Mouse (Mus musculus) adrenal gland, adult 18-20 months (tissue): Measurements from ENCODE around the gene Uba2. TPM values are rescaled to one million over a fixed set of nuclear protein-coding genes. Genes with fewer than 3 reads are reported as not detected.
"Not testable (repeated sequence)": the region's sequence is repeated elsewhere in the genome, so short reads cannot be mapped to it uniquely, and the experiment has no call there.

Experiments
- DNase-seq, 2 experiments: peaks; one replicate each; pipeline ENCODE4 v3.0.0; 2021 to 2022; ENCODE audit warnings: low spot score in 2 of 2
- long read RNA-seq, 2 experiments: library from polyadenylated mRNA; stranded (forward); transcript quantifications; one replicate each; pipeline ENCODE4 v2.0.0; 2021
- total RNA-seq, 2 experiments: library from RNA; stranded (reverse); gene quantifications; 1 replicate in 1 of 2; 2 replicates in 1 of 2; pipeline ENCODE4 v1.2.3; 2021

The Uba2 gene
- 10 to 100 TPM; 58.7 to 62.7 TPM for total RNA-seq
- long read RNA-seq, experiment 1, transcript Uba2-201 (17 exons, 2,579 nt): major isoform, 53 of 59 reads
- long read RNA-seq, experiment 1, partial matches to known transcripts: 1 of 59 reads
- long read RNA-seq, experiment 1, other reads (novel, unspliced or antisense): 5 of 59 reads
- long read RNA-seq, experiment 2, transcript Uba2-201 (17 exons, 2,579 nt): major isoform, 169 of 194 reads
- long read RNA-seq, experiment 2, partial matches to known transcripts: 8 of 194 reads
- long read RNA-seq, experiment 2, other reads (novel, unspliced or antisense): 16 of 194 reads

GRCm38 (mm10) chr7:34169454-34169853 is at the start of gene Uba2:
Gene Uba2 (minus strand): TSS chr7:34169599.
- DNase-seq: no peak

DNA sequence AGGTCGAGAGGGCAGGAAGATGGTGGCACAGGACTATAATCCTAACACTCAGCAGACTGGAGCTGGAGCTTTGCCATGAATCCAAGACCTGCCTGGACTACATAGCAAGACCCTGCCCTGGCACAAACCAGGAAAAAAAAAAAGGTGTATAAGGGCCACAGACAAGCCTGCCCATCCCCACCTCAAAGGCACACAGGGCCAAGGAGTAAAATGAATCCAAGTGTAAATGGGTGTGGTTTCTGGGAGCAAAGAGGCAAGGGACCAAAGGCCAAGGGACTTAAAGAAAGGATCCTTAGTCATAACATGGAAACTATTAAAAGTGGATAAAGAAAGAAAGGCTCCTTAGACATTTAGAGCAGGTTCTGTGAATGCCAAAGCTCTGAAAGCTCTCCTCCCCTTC is 49.1 kb upstream of the Uba2 start:
- no peak for DNase-seq

- no peak for DNase-seq
These were observed 47.1 kb upstream of the Uba2 start for GRCm38 (mm10) chr7:34216474-34216873.

DNA sequence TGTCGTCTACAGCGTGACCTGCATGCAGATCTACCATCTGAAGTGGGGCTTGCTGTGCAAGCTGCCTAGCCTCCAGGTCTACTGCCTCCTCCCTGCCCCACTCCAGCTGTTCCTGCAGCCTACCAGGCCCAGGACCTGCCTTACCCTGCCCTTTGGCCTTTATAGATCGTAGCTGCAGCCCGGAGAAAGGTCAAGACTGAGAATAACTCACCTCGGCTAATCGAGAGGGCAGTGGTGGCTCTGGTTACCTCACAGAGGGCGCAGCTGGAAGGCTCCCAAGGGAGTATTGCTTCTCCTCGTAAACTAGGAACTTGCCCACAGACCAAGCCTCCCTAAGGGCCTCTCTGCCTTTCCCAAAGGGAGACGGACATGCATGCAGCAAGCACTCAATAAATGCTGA is 46.1 kb upstream of the Uba2 start:
- no peak for DNase-seq

DNA sequence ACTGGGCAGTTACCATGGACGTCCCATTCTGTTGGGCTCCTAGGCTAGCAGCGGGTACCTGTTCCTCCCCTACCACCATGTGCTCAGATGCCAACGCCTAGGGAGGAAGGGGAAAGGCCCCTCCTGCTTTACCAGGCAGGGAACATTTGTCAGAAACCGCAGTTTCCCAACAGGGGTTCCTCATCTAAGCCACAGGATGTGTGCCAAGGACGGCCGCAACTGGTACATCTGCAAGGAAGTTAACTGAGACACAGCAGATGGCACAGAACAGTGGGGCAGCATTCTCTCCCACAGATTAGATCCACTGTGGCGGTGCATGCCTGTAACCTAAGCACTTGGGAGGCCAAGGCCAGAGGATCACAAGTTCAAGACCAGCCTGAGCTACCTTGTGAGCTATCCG is 45.2 kb upstream of the Uba2 start:
- no peak for DNase-seq

GRCm38 (mm10) chr7:34213281-34213680 is 43.9 kb upstream of the Uba2 start:
- DNase-seq: no peak

- DNase-seq: no peak
These were observed 38.8 kb upstream of the Uba2 start for GRCm38 (mm10) chr7:34208027-34208745.

DNA sequence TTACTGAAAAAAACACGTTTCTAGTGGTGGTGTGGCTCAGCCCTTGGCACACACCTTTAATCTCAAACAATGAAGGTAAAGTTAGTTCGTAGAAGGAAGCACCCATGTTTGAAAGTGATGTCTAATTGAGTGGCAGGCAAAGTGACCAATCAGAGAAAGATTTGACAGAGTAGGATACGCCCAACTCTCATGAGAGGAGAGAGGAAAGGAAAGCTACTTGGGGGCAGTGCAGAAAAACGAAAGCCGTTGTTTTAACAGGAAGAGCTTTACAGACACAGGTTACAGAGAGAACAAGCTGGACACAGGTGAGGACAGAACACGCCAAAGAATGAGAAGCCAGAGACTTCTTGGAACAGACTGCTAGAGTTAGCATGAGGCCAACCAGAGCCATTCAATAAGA is 36.9 kb upstream of the Uba2 start:
- DNase-seq: no peak

DNA sequence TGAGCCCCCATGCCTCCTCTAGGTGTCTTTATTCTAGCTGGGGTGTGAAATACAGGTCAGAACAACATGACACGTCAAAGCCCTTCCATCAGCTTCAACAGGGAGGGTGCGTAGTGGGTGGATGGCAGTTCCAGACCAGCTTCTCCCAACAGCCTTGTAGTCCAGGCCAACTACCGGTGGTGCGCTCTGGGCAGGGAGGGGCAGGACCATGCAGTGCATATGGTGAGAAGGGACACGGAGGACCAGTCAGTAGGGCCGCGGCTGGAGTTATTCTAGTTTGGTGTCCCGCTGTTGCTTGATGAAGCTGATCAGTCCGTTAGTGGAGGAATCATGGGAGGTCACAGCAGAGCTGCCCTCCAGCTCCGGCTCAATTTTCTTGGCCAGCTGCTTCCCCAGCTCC is 32.7 kb upstream of the Uba2 start:
- not testable (repeated sequence) for DNase-seq

GRCm38 (mm10) chr7:34200829-34201228 is 31.4 kb upstream of the Uba2 start:
- DNase-seq: no peak

GRCm38 (mm10) chr7:34198346-34198745 is 28.9 kb upstream of the Uba2 start:
- DNase-seq: peak in 1 of 2 experiments; percentile 25

DNA sequence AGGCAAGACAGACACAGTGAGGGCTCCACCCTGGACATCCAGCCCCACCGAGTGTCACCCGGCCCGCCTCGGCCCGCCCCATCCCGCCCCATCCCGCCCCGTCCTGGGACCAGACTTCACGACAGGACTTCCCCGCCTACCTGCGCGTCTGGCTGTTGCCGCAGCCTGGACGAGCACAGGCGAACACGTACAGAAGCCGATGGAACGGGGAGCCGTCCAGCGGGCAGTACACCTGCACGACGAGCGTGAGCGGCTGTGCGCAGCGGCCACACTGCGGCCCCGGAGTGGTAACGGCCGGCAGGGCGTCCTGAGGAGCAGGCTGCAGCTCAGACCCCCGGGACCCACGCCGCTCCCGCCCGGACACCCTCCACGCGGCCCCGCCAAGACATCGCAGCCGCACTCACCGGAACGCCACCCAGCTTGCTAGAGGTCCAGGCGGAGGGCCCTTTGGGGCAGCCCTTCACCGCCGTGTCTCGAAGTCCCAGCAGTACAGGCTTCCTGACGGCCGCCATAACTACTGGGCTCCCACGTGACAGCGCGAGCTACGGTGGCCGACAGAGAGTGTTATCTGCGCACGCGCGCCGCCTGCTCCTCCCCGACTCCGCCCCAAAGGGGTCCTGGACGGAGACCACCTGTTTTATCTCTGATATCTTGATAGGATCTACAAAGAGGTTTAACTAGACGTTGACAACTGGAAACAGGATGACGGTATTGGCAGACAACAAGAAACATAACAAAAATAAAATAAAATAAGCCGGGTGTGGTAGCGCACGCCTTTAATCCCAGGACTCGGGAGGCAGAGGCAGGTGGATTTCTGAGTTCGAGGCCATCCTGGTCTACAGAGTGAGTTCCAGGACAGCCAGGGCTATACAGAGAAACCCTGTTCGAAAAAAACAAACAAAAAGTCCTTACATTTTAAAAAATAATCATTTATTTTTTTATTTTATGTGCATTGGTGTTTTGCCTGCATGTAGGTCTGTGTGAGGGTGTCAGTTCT is 27.0 kb upstream of the Uba2 start, which contains the start of gene Pdcd2l:
Gene Pdcd2l, minus strand, starts transcription at position 530 of the 997 bp plus-strand sequence.
- DNase-seq: peak; percentile 95

- DNase-seq: no peak
These were observed 26.2 kb upstream of the Uba2 start for GRCm38 (mm10) chr7:34195632-34196031.

GRCm38 (mm10) chr7:34192825-34193224 is 23.4 kb upstream of the Uba2 start:
- DNase-seq: no peak

GRCm38 (mm10) chr7:34189376-34189989 is 20.1 kb upstream of the Uba2 start:
- no peak for DNase-seq

GRCm38 (mm10) chr7:34183794-34184193 is 14.4 kb upstream of the Uba2 start:
- DNase-seq: no peak

GRCm38 (mm10) chr7:34183356-34183755 is 14.0 kb upstream of the Uba2 start:
- DNase-seq: no peak

GRCm38 (mm10) chr7:34176241-34176640 is 6.8 kb upstream of the Uba2 start:
- DNase-seq: not testable (repeated sequence)

DNA sequence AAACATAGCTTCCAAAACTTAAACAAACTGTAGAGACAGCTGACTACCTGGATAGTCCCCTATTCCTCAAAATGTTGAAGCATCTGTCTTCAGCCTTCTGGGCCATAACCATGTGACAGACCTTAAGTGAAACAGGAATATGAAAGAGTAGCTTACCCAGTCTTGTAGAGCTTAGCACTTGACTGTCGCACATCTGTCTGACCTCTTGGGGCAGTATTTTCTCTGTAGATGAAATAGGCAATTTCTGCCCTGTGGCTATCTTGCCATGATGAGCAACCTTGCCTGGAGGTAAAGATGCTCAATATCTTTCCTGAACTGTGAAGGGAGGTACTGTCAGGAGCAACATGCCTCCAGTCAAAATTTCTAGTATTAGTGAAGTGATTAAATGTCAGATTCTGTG is 2.9 kb upstream of the Uba2 start:
- DNase-seq: no peak

GRCm38 (mm10) chr7:34168470-34169251 is 738 bp downstream of the Uba2 start:
- peak; percentile 93 to 95 for DNase-seq
